Mouse (Mus musculus) kidney, adult 2 months (tissue): ENCODE measurements at regions not wholly inside any gene's neighbourhood (a gene's known extent, or its start where the extent isn't known, plus 50 kb on each side); places are given as distances from the start of the nearest gene placed in this dataset.

Experiments
- CTCF ChIP-seq: fragments of 200-500 bp; conservative IDR thresholded peaks from 2 replicates; pipeline ENCODE4 v1.5.1; 2011; ENCODE audit warnings: low read depth, mild to moderate bottlenecking, control low read depth, low read length, moderate library complexity, mixed read lengths; ENCODE audit not compliant: insufficient read depth, insufficient read length
- POLR2A ChIP-seq: fragments of 200-500 bp; IDR thresholded peaks from one replicate; pipeline ENCODE4 v1.6.1; 2011; ENCODE audit warnings: low read depth, low read length, control low read depth

GRCm38 (mm10) chr12:98354545-98354944 lies 86.1 kb downstream of the Gpr65 start:
- TF ChIP-seq POLR2A (no peak), CTCF (no peak)
